Mouse (Mus musculus): ENCODE measurements around the gene Ppp2r1b.

Ppp2r1b gene

GRCm38 (mm10) chr9:50867015-50867414 lies 21.9 kb downstream of the Ppp2r1b start:
- no peak for DNase-seq (ENCODE audit: low spot score)

DNA sequence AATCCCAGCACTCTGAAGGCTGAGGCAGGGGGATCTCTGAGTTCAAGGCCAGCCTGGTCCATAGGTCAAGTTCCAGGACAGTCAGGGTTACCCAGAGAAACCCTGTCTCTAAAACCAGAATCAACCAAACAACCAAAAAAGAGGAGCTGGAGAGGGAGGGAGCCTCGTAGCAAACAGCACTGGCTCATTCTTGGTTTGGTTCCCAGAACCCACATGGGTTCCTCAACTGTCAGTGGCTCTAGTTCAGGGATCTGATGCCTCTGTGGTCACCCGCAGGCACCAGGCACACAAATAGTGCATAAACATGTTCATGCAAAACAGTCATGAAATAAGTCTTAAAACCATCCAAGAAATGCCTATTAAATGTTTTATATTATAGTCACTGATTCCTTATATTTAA lies 23.1 kb downstream of the Ppp2r1b start:
- no peak for DNase-seq (ENCODE audit: low spot score)

DNA sequence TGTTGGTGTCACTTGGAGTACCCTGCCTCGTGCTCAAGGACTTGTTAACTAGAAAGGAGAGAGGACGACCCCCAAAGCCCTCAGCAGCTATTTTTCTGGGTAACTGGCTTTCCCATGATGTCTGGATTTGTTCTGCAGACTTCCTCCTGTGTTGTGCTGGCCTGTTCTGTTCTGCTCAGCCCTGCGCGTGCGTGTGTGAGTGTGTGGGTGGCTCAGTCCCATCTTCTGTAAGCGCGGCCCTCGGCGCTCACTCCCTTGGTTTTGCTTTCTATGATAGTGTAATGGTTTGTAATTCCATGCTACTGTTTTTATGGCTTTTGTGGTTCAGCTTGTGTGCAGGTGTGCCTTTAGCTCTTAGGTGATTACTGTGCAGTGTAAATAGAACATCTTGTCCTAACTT lies 28.1 kb downstream of the Ppp2r1b start:
- DNase-seq (ENCODE audit: low spot score) = no peak

DNA sequence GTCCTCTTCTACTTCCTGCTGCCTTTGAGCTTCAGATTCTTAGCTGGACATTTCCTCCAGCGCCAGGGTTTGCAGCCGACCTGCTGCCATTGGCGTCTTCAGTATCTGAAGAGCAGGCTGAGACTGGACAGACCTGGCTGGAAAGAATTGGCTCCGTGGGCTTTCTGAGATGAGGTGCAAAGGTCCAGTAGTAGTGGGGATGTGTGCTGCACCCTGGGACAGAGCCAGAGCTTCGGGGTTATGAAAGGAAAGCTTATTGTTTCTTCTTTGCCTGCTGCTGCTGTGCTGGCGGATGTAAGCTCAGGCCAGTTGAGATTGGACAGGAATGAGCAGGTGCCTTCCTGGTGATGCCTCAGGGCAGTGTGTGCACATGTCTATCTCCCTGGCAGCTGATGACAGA lies 28.9 kb downstream of the Ppp2r1b start:
- no peak for DNase-seq (ENCODE audit: low spot score)

- no peak for DNase-seq (ENCODE audit: low spot score)
Measured at GRCm38 (mm10) chr9:50875470-50875869, 30.4 kb downstream of the Ppp2r1b start.

GRCm38 (mm10) chr9:50876287-50876686 lies 31.2 kb downstream of the Ppp2r1b start:
- no peak for DNase-seq (ENCODE audit: low spot score)

GRCm38 (mm10) chr9:50877431-50877830 lies 32.3 kb downstream of the Ppp2r1b start:
- no peak for DNase-seq (ENCODE audit: low spot score)

DNA sequence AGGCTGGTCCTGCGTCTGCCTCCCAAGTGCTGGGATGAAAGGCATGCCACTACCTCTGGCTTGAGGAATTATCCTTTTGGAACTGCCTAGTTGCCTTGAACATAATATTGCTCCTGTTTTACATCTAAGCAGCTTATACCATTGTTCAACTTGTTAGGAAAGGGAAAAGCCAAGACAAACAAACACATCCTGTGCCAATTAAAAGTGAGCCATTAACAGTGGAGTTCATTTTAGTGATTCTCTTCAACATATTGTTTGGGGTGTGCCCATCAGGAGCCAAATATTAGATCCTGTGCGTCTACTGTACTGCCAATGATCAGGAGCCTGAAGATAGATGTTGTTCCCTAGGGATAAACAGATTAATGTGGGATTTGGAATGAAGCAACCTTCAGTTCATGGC lies 37.1 kb downstream of the Ppp2r1b start:
- DNase-seq (ENCODE audit: low spot score) = no peak

- peak; percentile 49 for DNase-seq (ENCODE audit: low spot score)
Measured at GRCm38 (mm10) chr9:50884093-50884492, 39.0 kb downstream of the Ppp2r1b start.

DNA sequence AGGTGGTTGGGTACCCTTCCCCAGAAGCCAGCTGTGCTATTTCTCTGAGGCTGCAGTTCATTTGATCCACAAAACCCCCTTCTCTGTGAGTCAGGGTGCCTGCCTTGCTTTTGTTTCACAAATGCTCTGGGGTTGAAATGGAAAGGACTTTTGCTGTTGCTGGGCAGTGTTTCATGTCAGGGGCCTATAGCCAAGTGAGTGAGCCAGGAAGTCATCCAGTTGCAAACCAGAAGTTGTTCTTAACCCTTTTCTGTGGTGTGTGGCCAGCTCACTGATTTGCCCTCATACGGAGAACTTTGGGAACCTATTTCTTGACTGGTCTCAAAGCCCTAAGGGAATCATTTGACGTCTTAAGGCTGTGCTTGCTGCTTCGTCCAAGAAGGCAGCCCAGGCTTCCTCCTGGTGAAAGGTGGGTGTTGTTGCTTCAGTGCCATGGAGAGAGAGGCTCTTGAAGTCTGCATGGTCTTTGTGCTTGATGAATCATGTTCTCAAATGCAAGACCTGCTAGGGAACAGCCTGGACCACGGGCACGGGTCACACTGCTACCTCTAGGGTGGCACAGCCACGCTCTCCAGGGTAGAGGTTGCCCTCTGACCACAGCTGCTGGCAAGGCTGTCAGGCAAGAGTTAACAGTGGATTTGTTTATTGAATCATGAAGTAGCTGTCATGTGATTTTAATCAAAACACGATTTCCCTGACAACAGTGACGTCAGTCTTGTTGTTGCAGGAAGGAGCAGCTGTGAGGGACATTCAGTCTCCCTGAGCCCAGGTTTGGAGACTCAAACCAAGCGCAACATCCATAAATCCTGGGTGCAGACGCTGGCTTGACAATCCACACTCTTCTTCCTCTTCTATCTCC lies 39.9 kb downstream of the Ppp2r1b start:
- peak; percentile 89 for DNase-seq (ENCODE audit: low spot score)

DNA sequence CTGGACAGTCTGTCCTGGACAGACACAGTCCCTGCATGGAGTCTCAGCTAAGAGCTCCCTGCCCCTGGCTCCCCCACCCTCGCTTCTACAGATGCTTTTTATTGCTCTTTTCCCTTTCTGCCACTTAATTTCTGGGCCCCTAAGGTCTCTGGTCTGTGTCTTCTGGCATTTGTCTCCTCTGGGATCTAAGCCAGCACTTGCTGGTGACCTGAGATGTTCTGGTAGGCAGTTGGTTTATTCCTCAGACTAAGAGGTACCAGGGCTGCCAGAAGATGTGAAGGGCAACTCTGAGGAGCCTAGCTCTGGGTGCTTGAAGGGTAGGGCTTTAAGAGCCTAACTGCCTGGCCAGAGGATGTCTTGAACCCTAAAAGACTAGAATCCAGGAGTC lies 40.5 kb downstream of the Ppp2r1b start:
- peak; percentile 85 for DNase-seq (ENCODE audit: low spot score)

GRCm38 (mm10) chr9:50886870-50887269 lies 41.8 kb downstream of the Ppp2r1b start:
- no peak for DNase-seq (ENCODE audit: low spot score)

DNA sequence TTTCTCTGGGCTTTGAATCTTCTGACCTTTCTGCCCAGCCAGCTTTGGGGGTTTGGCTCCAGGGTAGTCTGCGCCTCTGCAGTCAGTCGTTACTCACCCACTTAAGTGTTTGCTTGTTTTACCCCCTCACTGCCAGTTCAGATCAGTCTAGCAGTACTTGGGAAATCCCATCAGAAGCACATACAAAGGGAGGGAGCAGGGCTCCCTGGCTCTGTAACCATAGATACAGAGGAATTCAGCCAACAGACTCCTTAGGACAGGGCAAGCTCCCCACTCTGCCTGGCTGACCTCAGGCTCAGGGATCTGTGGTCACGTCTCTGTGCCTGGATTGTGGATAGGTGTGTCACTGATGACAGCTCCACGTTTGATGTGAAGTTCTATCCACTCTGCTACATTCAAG lies 42.2 kb downstream of the Ppp2r1b start:
- peak; percentile 38 for DNase-seq (ENCODE audit: low spot score)

DNA sequence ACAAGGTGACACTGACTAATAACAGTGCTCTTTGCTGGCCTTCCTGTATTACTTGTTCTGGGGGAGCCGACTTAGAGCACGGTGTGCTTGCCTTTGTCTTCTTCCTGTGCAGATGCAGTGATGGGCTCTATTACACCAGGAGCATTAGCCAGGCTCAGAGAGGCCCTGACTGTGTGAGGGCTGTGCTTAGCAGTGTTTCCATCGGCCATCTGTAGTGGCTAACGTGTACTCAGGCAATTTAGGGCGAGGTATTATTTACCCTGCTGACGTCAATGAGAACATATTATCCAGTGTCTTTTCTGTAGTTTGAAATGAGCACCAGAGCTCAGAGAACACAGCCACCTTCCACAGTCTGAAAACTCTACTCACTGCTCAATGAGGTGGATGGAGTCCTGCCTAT lies 44.1 kb downstream of the Ppp2r1b start:
- DNase-seq (ENCODE audit: low spot score) = no peak

- DNase-seq (ENCODE audit: low spot score) = no peak
Measured at GRCm38 (mm10) chr9:50889964-50890363, 44.9 kb downstream of the Ppp2r1b start.

DNA sequence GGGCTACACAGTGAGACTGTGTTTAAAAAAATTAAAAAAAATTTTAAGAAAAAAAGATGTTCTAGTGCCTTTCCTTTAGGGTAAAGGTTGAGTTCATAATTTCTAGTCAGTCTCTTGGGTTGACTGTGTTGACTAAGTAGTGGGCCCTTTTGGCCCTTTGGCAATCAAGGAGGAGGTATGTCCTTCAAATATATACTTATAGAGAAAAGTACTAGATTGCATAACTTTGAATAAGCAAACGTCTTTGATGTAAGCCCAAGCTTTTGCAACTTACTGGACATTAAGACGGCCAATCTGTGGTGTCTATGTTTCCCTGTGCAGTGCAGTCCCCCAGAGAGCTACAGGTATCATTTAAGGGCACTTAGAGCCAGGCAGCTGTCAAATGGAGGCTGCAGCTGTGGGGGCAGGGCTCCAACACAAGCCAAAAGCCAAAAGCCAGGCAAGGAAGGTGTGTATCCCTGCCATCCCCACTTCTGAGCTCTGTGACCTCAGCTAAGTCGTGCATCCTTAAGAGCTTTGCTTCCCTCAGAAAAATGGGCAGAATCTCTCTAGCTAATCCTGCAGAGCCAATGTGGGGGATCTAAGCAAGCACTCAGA lies 45.5 kb downstream of the Ppp2r1b start:
- DNase-seq (ENCODE audit: low spot score) = no peak

GRCm38 (mm10) chr9:50893665-50894064 lies 48.6 kb downstream of the Ppp2r1b start:
- DNase-seq (ENCODE audit: low spot score) = peak; percentile 93

- DNase-seq (ENCODE audit: low spot score) = peak; percentile 37
Measured at GRCm38 (mm10) chr9:50900026-50900920, 55.2 kb downstream of the Ppp2r1b start.

DNA sequence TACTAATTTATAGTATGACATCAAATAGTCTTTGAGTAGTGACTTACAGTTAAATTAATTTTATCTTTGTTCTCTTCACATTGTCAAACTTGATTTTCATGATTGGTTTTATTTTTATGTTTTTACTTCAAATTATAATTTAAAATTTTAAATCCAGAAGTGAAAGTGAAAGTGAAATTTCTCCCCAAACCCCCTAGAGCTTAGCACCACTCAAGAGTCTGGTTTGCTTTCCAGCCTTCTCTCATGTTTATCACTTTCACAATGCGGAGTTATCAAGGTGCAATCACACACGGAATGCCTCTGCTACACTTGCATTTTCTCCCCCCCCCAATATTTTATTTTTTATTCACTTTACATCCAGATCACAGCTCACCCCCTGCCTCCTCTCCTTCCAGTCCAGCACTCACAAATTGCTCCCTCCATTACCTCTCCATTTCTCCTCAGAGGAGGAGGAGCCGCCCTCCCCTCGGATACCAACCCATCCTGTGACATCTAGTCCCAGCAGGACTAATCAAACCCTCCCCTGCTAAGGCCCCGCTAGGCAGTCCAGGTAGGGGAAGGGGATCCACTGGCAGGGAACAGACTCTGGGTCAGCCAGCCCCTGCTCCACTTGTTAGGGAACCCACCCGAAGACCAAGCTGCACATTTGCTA lies 59.2 kb downstream of the Ppp2r1b start:
- no peak for DNase-seq (ENCODE audit: low spot score)

DNA sequence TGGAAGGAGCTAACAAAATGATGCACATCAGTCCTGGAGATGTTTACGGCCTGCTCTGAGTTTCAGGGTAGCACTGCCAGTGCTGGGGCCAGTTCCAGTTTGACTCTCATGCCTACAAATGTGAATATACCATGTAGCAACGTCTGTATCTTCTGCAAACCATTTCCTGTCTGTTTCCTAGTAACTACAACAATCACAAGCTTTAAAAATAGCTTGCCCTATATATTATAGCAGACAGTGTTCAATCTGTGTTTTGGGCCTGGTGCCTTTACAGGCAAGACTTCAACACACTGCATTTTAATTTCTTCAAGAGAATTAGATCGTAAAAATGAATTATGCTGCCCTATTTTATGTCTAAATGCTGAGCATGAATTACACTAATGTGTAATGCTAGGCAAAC lies 60.2 kb downstream of the Ppp2r1b start:
- DNase-seq (ENCODE audit: low spot score) = no peak

DNA sequence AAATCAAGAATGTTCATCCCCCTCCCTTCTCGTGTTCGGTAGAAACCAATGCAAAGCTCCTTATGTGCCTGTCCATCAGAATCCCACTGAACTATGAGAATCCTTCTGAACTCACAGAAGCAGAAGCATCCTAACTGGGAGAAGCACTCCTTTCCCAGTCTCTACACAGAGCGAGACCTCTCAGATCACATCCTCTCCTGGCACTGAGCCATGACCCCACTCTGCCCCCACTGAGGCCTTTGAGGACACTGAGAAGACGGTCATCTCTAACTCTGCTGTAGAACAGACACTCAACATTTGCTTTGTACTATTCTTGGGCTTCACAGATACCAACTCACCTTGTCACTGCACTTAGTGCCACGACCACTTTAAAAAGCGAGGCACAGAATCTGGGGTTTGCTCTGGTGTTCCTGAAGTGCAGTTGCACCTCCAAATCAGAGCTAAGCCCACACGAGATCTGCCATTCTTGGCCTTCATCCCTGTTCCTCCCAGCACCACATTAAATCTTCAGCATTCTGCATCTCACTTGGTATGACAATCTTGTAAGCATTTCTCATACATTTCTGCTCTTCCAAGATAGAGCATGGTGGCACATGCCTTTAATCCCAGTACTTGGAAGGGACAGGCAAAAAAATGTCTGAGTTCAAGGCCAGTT lies 66.9 kb downstream of the Ppp2r1b start:
- no peak for DNase-seq (ENCODE audit: low spot score)

DNA sequence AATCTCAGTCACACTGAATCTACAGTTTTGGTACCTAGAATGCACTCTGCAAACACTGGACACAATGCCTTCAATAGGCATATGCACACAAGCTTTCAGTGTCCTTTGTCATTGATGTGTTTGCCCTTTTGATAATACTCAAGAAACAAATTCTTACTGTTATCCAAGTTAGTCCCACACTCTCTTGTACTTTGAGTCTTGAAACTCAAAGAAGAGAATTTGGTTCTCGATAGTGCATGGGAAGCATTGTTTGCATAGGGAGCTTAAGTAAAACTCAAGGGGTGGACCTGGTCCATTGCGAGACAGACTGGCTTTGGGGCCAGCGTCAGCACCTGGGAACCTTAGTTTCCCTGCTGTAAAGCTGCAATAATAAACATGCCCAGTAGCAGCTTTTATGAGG lies 73.0 kb downstream of the Ppp2r1b start:
- no peak for DNase-seq (ENCODE audit: low spot score)

Measured in MN1 (cell line).